Mouse (Mus musculus): ENCODE data around the gene Hif3a. TPM values are rescaled to one million over a fixed set of nuclear protein-coding genes. Genes with fewer than 3 reads are reported as not detected.

Gene Hif3a
- polyA plus RNA-seq, 1 experiment from 2014 or later = 7.9 TPM

GRCm38 (mm10) chr7:17015381-17015780 lies 46.8 kb downstream of the Hif3a start:
- 79% methylated on average over 6 of the region's 6 CpGs for WGBS
- Histone ChIP-seq H3K36me3 (peaks cover 86% of the 10 kb centered on the region), H3K4me1 (no peaks in the 10 kb centered on the region), H3K9ac (no peak overlapping the region), H3K9me3 (replicated peaks) (no peaks in the 10 kb centered on the region), H3K4me2 (replicated peaks) (no peak overlapping the region), H3K4me3 (no peak overlapping the region), H3K27me3 (no peaks in the 10 kb centered on the region), H3K27ac (no peak overlapping the region)
- no peak for ATAC-seq (ENCODE audit: low FRiP score)

GRCm38 (mm10) chr7:17011909-17012590 lies 50.2 kb downstream of the Hif3a start:
- peaks cover 91% of the 10 kb centered on the region for H3K36me3 ChIP-seq
- no peaks in the 10 kb centered on the region for H3K9me3 ChIP-seq (replicated peaks)
- no peak overlapping the region for H3K9ac ChIP-seq
- ATAC-seq (ENCODE audit: low FRiP score) = no peak
- H3K4me2 ChIP-seq (replicated peaks) = no peak overlapping the region
- H3K27ac ChIP-seq = no peak overlapping the region
- WGBS = 94% methylated on average over 7 of the region's 7 CpGs
- no peaks in the 10 kb centered on the region for H3K4me1 ChIP-seq
- H3K27me3 ChIP-seq = no peaks in the 10 kb centered on the region
- no peak overlapping the region for H3K4me3 ChIP-seq

- peaks cover 91% of the 10 kb centered on the region for H3K36me3 ChIP-seq
- no peaks in the 10 kb centered on the region for H3K27me3 ChIP-seq
- no peaks in the 10 kb centered on the region for H3K4me1 ChIP-seq
- no peak overlapping the region for H3K4me3 ChIP-seq
- H3K4me2 ChIP-seq (replicated peaks) = no peak overlapping the region
- WGBS = 93% methylated on average over 5 of the region's 5 CpGs
- H3K9me3 ChIP-seq (replicated peaks) = no peaks in the 10 kb centered on the region
- H3K9ac ChIP-seq = no peak overlapping the region
- no peak for ATAC-seq (ENCODE audit: low FRiP score)
- no peak overlapping the region for H3K27ac ChIP-seq
Observed at GRCm38 (mm10) chr7:17010010-17010347, 52.2 kb downstream of the Hif3a start.

GRCm38 (mm10) chr7:17009326-17010009 lies 52.8 kb downstream of the Hif3a start:
- Histone ChIP-seq H3K4me3 (no peak overlapping the region), H3K36me3 (peaks cover 91% of the 10 kb centered on the region), H3K27me3 (no peaks in the 10 kb centered on the region), H3K9ac (no peak overlapping the region), H3K4me1 (no peaks in the 10 kb centered on the region), H3K27ac (no peak overlapping the region), H3K4me2 (replicated peaks) (no peak overlapping the region), H3K9me3 (replicated peaks) (no peaks in the 10 kb centered on the region)
- no peak for ATAC-seq (ENCODE audit: low FRiP score)
- WGBS = 96% methylated on average over 16 of the region's 16 CpGs

- 77% methylated on average over 4 of the region's 4 CpGs for WGBS
- no peaks in the 10 kb centered on the region for H3K4me1 ChIP-seq
- no peak overlapping the region for H3K4me3 ChIP-seq
- H3K27ac ChIP-seq = no peak overlapping the region
- no peak overlapping the region for H3K9ac ChIP-seq
- peaks cover 85% of the 10 kb centered on the region for H3K36me3 ChIP-seq
- no peaks in the 10 kb centered on the region for H3K9me3 ChIP-seq (replicated peaks)
- H3K4me2 ChIP-seq (replicated peaks) = no peak overlapping the region
- H3K27me3 ChIP-seq = no peaks in the 10 kb centered on the region
- no peak for ATAC-seq (ENCODE audit: low FRiP score)
Observed at GRCm38 (mm10) chr7:17007300-17007699, 54.9 kb downstream of the Hif3a start.

- Histone ChIP-seq H3K27ac (no peak overlapping the region), H3K9me3 (replicated peaks) (no peaks in the 10 kb centered on the region), H3K4me3 (no peak overlapping the region), H3K36me3 (peaks cover 66% of the 10 kb centered on the region), H3K4me2 (replicated peaks) (no peak overlapping the region), H3K9ac (no peak overlapping the region), H3K4me1 (no peaks in the 10 kb centered on the region), H3K27me3 (no peaks in the 10 kb centered on the region)
- ATAC-seq (ENCODE audit: low FRiP score) = no peak
- WGBS = 91% methylated on average over 7 of the region's 7 CpGs
Observed at GRCm38 (mm10) chr7:17004716-17005115, 57.5 kb downstream of the Hif3a start.

GRCm38 (mm10) chr7:17003230-17003960 lies 58.8 kb downstream of the Hif3a start:
- Histone ChIP-seq H3K4me2 (replicated peaks) (no peak overlapping the region), H3K27ac (0 out of 2 replicates have a peak overlapping the region, but pooled peaks have one; percentile 30), H3K27me3 (no peaks in the 10 kb centered on the region), H3K9me3 (replicated peaks) (no peaks in the 10 kb centered on the region), H3K4me3 (no peak overlapping the region), H3K4me1 (no peaks in the 10 kb centered on the region), H3K36me3 (peaks cover 54% of the 10 kb centered on the region), H3K9ac (no peak overlapping the region)
- 87% methylated on average over 7 of the region's 7 CpGs for WGBS
- ATAC-seq (ENCODE audit: low FRiP score) = no peak

GRCm38 (mm10) chr7:17002375-17003195 lies 59.6 kb downstream of the Hif3a start:
- Histone ChIP-seq H3K9me3 (replicated peaks) (no peaks in the 10 kb centered on the region), H3K27ac (no peak overlapping the region), H3K36me3 (peaks cover 49% of the 10 kb centered on the region), H3K4me2 (replicated peaks) (no peak overlapping the region), H3K4me1 (no peaks in the 10 kb centered on the region), H3K9ac (no peak overlapping the region), H3K27me3 (no peaks in the 10 kb centered on the region), H3K4me3 (no peak overlapping the region)
- peak; percentile 64 for ATAC-seq (ENCODE audit: low FRiP score)
- WGBS = 13% methylated on average over 7 of the region's 7 CpGs

GRCm38 (mm10) chr7:16999650-17000049 lies 62.6 kb downstream of the Hif3a start:
- no peaks in the 10 kb centered on the region for H3K27me3 ChIP-seq
- H3K9ac ChIP-seq = no peak overlapping the region
- H3K9me3 ChIP-seq (replicated peaks) = no peaks in the 10 kb centered on the region
- no peak overlapping the region for H3K27ac ChIP-seq
- 27% methylated on average over 4 of the region's 4 CpGs for WGBS
- peaks cover 20% of the 10 kb centered on the region for H3K4me1 ChIP-seq
- no peak for ATAC-seq (ENCODE audit: low FRiP score)
- H3K4me2 ChIP-seq (replicated peaks) = no peak overlapping the region
- H3K4me3 ChIP-seq = no peak overlapping the region
- peaks cover 22% of the 10 kb centered on the region for H3K36me3 ChIP-seq

GRCm38 (mm10) chr7:16999233-16999632 lies 63.0 kb downstream of the Hif3a start:
- H3K9ac ChIP-seq = no peak overlapping the region
- peaks cover 20% of the 10 kb centered on the region for H3K4me1 ChIP-seq
- H3K4me3 ChIP-seq = no peak overlapping the region
- peaks cover 18% of the 10 kb centered on the region for H3K36me3 ChIP-seq
- 63% methylated on average over 4 of the region's 4 CpGs for WGBS
- H3K4me2 ChIP-seq (replicated peaks) = no peak overlapping the region
- H3K9me3 ChIP-seq (replicated peaks) = no peaks in the 10 kb centered on the region
- no peaks in the 10 kb centered on the region for H3K27me3 ChIP-seq
- H3K27ac ChIP-seq = no peak overlapping the region
- no peak for ATAC-seq (ENCODE audit: low FRiP score)

- Histone ChIP-seq H3K4me1 (peaks cover 46% of the 10 kb centered on the region), H3K27ac (0 out of 2 replicates have a peak overlapping the region, but pooled peaks have one; percentile 8), H3K4me3 (peak overlapping the region; percentile 45), H3K9ac (peak overlapping the region; percentile 59; the same call in 1 of the 2 replicates), H3K27me3 (no peaks in the 10 kb centered on the region), H3K9me3 (replicated peaks) (no peaks in the 10 kb centered on the region), H3K36me3 (peaks cover 4% of the 10 kb centered on the region; the same call in 1 of the 2 replicates), H3K4me2 (replicated peaks) (peak overlapping the region; percentile 49)
- WGBS = 91% methylated on average over 4 of the region's 4 CpGs
- no peak for ATAC-seq (ENCODE audit: low FRiP score)
Observed at GRCm38 (mm10) chr7:16995345-16995744, 66.9 kb downstream of the Hif3a start.

- Histone ChIP-seq H3K27ac (peak overlapping the region; percentile 73), H3K36me3 (0 out of 2 replicates have a peak, but pooled peaks cover 3% of the 10 kb centered on the region), H3K4me3 (peak overlapping the region; percentile 45), H3K4me1 (peaks cover 51% of the 10 kb centered on the region), H3K4me2 (replicated peaks) (peak overlapping the region; percentile 49), H3K9ac (peak overlapping the region; percentile 59), H3K27me3 (no peaks in the 10 kb centered on the region), H3K9me3 (replicated peaks) (no peaks in the 10 kb centered on the region)
- ATAC-seq (ENCODE audit: low FRiP score) = no peak
- WGBS = 7% methylated on average over 20 of the region's 20 CpGs
Observed at GRCm38 (mm10) chr7:16994400-16994799, 67.8 kb downstream of the Hif3a start.

All from hindbrain, embryonic 12.5 days (tissue).